Comparison of ENCODE assay signal across 13 mouse cellular contexts in the genomic region with DNA sequence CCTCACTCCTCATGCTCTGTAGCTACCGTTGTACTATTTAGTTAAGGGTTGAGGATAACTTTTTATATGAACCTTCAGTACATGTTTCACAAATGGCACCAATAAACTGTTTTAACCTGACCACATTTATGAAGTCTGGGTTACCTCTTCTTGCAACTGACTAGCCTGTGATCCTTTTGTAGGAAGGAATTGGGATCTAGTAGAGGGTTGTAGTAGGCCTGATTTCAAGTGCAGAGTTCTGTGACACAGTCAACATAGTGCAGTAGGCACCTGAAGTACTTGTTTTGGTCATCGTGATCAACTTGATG.
DNase-seq lines count a peak whose midpoint lies in the region; ATAC-seq and TF ChIP-seq lines count a peak whose summit lies in the region.
"Had no signal": no experiment of that assay in that cellular context is flagged by ENCODE, and none has a peak within 500 bp of the region (broad histone marks: within the 10 kb centered on the region; RNA-seq: fewer than 3 reads in every experiment).

No protein-coding gene starts in this region.

- H3K9ac ChIP-seq in heart, adult 2 months (ENCODE audit: low read depth, low read length) = peak overlapping the region; percentile 67
- H3K9ac ChIP-seq in lung, embryonic 16.5 days (ENCODE audit: low read length) = no peak overlapping the region
- no peak overlapping the region for H3K9ac ChIP-seq in intestine, embryonic 15.5 days
- H3K9ac ChIP-seq: forebrain, embryonic 15.5 days; liver, embryonic 14.5 days had no signal

- H3K4me2 ChIP-seq in lung, embryonic 16.5 days (ENCODE audit: low read depth, low read length) = peak overlapping the region; percentile 44
- H3K4me2 ChIP-seq in intestine, embryonic 15.5 days (replicated peaks) = peak overlapping the region; percentile 46
- H3K4me2 ChIP-seq: forebrain, embryonic 15.5 days had no signal

- no peaks in the 10 kb centered on the region for H3K27me3 ChIP-seq in heart, adult 2 months (ENCODE audit: control insufficient read depth, insufficient read depth, low read length)
- peaks cover 5% of the 10 kb centered on the region; the same call in 1 of the 2 replicates for H3K27me3 ChIP-seq in heart, embryonic 10.5 days (ENCODE audit: insufficient read depth, poor library complexity, severe bottlenecking)
- no peaks in the 10 kb centered on the region for H3K27me3 ChIP-seq in kidney, adult 2 months (replicated peaks; ENCODE audit: control insufficient read depth, insufficient read depth, low read length)
- H3K27me3 ChIP-seq in lung, embryonic 16.5 days (ENCODE audit: control insufficient read depth, insufficient read depth, low read depth, low read length) = no peaks in the 10 kb centered on the region
- H3K27me3 ChIP-seq in intestine, embryonic 15.5 days (replicated peaks) = no peaks in the 10 kb centered on the region

- DNase-seq in heart, adult 2 months = no peak
- no peak for DNase-seq in heart, embryonic 10.5 days (ENCODE audit: low spot score)
- no peak for DNase-seq in kidney, adult 2 months
- DNase-seq in kidney, postnatal 36 days = no peak
- DNase-seq in lung, postnatal 25 days (ENCODE audit: low spot score) = no peak
- DNase-seq in layer of hippocampus, adult 2 months (ENCODE audit: low spot score in 2 of 2) = no peak
- DNase-seq: adrenal gland, adult 2 months; cerebellum, adult 8-10 months; kidney, postnatal 10 days had no signal

- no peak for TF ChIP-seq POLR2A in heart, adult 2 months (IDR thresholded peaks at IDR 0.05; ENCODE audit: insufficient read depth, low read depth, low read length)
- TF ChIP-seq POLR2A in kidney, adult 2 months (IDR thresholded peaks at IDR 0.05; ENCODE audit: low read depth, low read length) = no peak

- WGBS in heart, adult 2 months = 45% methylated on average over 2 of the region's 2 CpGs
- WGBS in heart, embryonic 10.5 days = 87% methylated on average over 2 of the region's 2 CpGs
- 65% methylated on average over 2 of the region's 2 CpGs for WGBS in kidney, adult 2 months
- 61% methylated on average over 2 of the region's 2 CpGs for WGBS in lung, embryonic 16.5 days
- WGBS in intestine, embryonic 15.5 days = 65% methylated on average over 2 of the region's 2 CpGs

- no peak for ATAC-seq in lung, embryonic 16.5 days (ENCODE audit: low read depth)
- ATAC-seq in intestine, embryonic 15.5 days = no peak
- ATAC-seq: forebrain, embryonic 15.5 days had no signal

- peaks cover 14% of the 10 kb centered on the region for H3K4me1 ChIP-seq in heart, adult 2 months (ENCODE audit: control insufficient read depth, insufficient read depth, low read length)
- H3K4me1 ChIP-seq in heart, embryonic 10.5 days = peaks cover 27% of the 10 kb centered on the region
- H3K4me1 ChIP-seq in kidney, adult 2 months (ENCODE audit: control insufficient read depth, insufficient read depth, low read length) = peaks cover 8% of the 10 kb centered on the region; the same call in 1 of the 2 replicates
- H3K4me1 ChIP-seq in lung, embryonic 16.5 days (replicated peaks; ENCODE audit: control insufficient read depth, insufficient read depth, low read length) = peaks cover 51% of the 10 kb centered on the region
- peaks cover 20% of the 10 kb centered on the region for H3K4me1 ChIP-seq in intestine, embryonic 15.5 days (replicated peaks)
- H3K4me1 ChIP-seq: forebrain, embryonic 15.5 days had no signal

- no peak for TF ChIP-seq CTCF in heart, adult 2 months (IDR thresholded peaks at IDR 0.05)
- TF ChIP-seq CTCF in kidney, adult 2 months (conservative IDR thresholded peaks at IDR 0.05; ENCODE audit: insufficient read depth, insufficient read length, low read depth, low read length) = no peak
- no peak for TF ChIP-seq CTCF in layer of hippocampus, adult 2 months (conservative IDR thresholded peaks at IDR 0.05)

- peaks cover 26% of the 10 kb centered on the region for H3K36me3 ChIP-seq in heart, adult 2 months (ENCODE audit: control insufficient read depth, insufficient read depth, low read length)
- no peaks in the 10 kb centered on the region; the same call in 1 of the 2 replicates for H3K36me3 ChIP-seq in heart, embryonic 10.5 days
- no peaks in the 10 kb centered on the region for H3K36me3 ChIP-seq in kidney, adult 2 months (ENCODE audit: control insufficient read depth, insufficient read depth, low read length)
- H3K36me3 ChIP-seq in lung, embryonic 16.5 days (ENCODE audit: control insufficient read depth, insufficient read depth, low read length) = 0 out of 2 replicates have a peak, but pooled peaks cover 4% of the 10 kb centered on the region
- no peaks in the 10 kb centered on the region for H3K36me3 ChIP-seq in intestine, embryonic 15.5 days
- H3K36me3 ChIP-seq: forebrain, embryonic 15.5 days had no signal

- peak overlapping the region; percentile 67 for H3K27ac ChIP-seq in heart, adult 2 months
- H3K27ac ChIP-seq in heart, embryonic 10.5 days = no peak overlapping the region
- H3K27ac ChIP-seq in kidney, adult 2 months (ENCODE audit: insufficient read depth, low read depth, low read length) = peak overlapping the region; percentile 57; the same call in 1 of the 2 replicates
- H3K27ac ChIP-seq in lung, embryonic 16.5 days (ENCODE audit: low read length) = peak overlapping the region; percentile 37; the same call in 1 of the 2 replicates
- H3K27ac ChIP-seq in intestine, embryonic 15.5 days = no peak overlapping the region
- no peak overlapping the region for H3K27ac ChIP-seq in layer of hippocampus, adult 2 months
- H3K27ac ChIP-seq: forebrain, embryonic 15.5 days; liver, embryonic 14.5 days had no signal

- H3K9me3 ChIP-seq in heart, embryonic 10.5 days = no peaks in the 10 kb centered on the region
- no peaks in the 10 kb centered on the region for H3K9me3 ChIP-seq in lung, embryonic 16.5 days (ENCODE audit: control insufficient read depth, low read length)
- H3K9me3 ChIP-seq in intestine, embryonic 15.5 days = no peaks in the 10 kb centered on the region
- H3K9me3 ChIP-seq: forebrain, embryonic 15.5 days had no signal

- intact Hi-C loops in heart, adult 2 months (cut with DNase I) = loop anchor here (2.0 kb wide), 1 partner anchor 59 kb away; no protein-coding TSS in a partner anchor

- peak overlapping the region; percentile 50 for H3K4me3 ChIP-seq in heart, adult 2 months
- no peak overlapping the region for H3K4me3 ChIP-seq in heart, embryonic 10.5 days
- peak overlapping the region; percentile 15; the same call in 1 of the 2 replicates for H3K4me3 ChIP-seq in kidney, adult 2 months (ENCODE audit: insufficient read depth, low read depth, low read length)
- H3K4me3 ChIP-seq in lung, embryonic 16.5 days (ENCODE audit: low read length) = peak overlapping the region; percentile 30
- H3K4me3 ChIP-seq in intestine, embryonic 15.5 days (replicated peaks) = no peak overlapping the region
- H3K4me3 ChIP-seq in layer of hippocampus, adult 2 months = no peak overlapping the region
- H3K4me3 ChIP-seq: forebrain, embryonic 15.5 days had no signal

- no peak for TF ChIP-seq EP300 in heart, adult 2 months (IDR thresholded peaks at IDR 0.05; ENCODE audit: insufficient read depth, low read depth, low read length)

- H3K79me2 ChIP-seq in heart, adult 2 months (replicated peaks; ENCODE audit: control insufficient read depth, insufficient read depth, low read length) = peaks cover 3% of the 10 kb centered on the region; the same call in 1 of the 2 replicates

Comparison
In these comparisons a context has a peak if more than half of its experiments do, and no peak if none do; other contexts are left out.
1. H3K27ac ChIP-seq: peak in heart, adult 2 months (single experiment), kidney, adult 2 months (single experiment) and lung, embryonic 16.5 days (single experiment); none in heart, embryonic 10.5 days (single experiment), intestine, embryonic 15.5 days (single experiment) and layer of hippocampus, adult 2 months (single experiment).
2. H3K4me3 ChIP-seq: peak in heart, adult 2 months (single experiment), kidney, adult 2 months (single experiment) and lung, embryonic 16.5 days (single experiment); none in heart, embryonic 10.5 days (single experiment), intestine, embryonic 15.5 days (single experiment) and layer of hippocampus, adult 2 months (single experiment).